Mouse (Mus musculus) kidney, postnatal 4 days (tissue): Measurements from ENCODE around the gene Zfp954.
A peak's percentile ranks its signal among the peaks of the same experiment; 100 is the strongest.
"Not testable (repeated sequence)": the region's sequence is repeated elsewhere in the genome, so short reads cannot be mapped to it uniquely, and the experiment has no call there.

ENCODE experiments used
- DNase-seq, 2 experiments: peaks; one replicate each; pipeline ENCODE4 v3.0.0; 2021; ENCODE audit warnings: mixed read lengths in 2 of 2

Gene Zfp954

GRCm38 (mm10) chr7:7120921-7121601 lies at the start of gene Zfp954:
TSS of gene Zfp954 (minus strand) at chr7:7121488.
- peak; percentile 81 to 89 for DNase-seq

DNA sequence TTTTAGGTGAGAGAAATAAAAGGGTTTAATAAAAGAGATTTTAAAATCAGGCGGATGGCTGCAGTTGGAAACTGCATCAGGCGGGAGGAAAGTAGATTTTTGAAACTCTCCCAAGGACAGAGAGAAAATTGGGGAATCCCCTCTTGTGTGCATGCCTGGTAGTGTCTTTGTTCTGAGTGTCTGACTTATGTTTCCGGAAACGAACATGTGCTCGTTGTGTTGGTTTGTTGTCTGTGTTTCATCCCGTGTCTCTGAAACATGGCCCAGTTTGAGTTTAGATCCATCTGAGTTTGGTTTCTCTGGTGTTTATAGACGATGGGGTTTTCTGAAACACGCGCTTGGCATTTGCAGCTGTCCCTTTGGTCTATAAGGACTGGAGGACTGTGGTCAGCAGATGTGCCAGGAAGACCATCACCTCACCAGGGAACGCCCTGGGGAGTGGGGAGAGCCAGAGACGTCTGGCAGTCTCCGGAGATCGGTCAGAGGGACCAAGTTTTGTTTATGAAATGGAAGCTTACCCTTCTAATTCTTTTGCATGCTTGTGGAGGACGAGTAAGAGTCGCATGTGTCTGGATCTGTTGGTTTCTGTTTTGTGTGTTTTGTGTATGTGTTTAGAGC lies 24.8 kb upstream of the Zfp954 start:
- no peak for DNase-seq

DNA sequence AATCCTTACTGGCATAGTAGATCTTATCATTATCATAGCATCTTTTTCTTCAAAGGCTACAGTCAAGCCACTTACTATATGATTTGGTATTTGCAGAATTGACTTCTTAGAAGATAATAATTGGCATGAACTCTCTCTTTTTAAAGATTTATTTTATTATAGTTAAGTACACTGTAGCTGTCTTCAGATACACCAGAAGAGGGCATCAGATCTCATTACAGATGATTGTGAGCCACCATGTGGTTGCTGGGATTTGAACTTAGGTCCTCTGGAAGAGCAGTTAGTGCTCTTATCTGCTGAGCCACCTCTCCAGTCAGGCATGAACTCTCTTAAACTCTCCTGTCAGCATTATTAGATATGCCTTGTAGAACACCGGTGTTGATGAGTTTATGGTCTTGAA lies 22.9 kb upstream of the Zfp954 start:
- DNase-seq, result no peak

DNA sequence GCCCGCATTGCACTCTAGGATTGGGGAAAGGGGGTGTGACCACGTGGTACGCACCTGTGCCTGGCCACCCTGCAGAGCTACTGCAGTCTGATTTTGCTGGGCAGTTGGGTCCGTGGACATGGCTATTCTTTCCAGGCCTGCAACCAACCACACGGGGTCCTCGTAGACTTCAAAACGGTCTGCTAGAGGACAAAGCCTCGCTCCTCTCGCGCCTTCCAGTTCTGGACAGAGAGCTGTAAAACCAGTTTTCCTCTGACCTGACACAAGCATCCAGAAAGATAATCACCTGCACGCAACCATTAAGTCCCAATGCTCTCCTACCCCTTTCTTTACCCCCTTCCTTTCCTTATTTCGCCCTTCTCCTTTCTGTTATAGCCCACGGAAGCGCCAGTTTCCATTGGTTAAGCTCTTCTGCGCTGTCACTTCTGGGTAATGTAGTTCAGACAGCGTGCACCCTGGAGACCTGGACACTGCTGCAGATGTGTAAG lies 15.1 kb upstream of the Zfp954 start, which contains the start of gene Zfp773:
Gene Zfp773, minus strand, starts transcription at position 377 of the 488 bp plus-strand sequence.
- DNase-seq, result peak; percentile 70 to 79

DNA sequence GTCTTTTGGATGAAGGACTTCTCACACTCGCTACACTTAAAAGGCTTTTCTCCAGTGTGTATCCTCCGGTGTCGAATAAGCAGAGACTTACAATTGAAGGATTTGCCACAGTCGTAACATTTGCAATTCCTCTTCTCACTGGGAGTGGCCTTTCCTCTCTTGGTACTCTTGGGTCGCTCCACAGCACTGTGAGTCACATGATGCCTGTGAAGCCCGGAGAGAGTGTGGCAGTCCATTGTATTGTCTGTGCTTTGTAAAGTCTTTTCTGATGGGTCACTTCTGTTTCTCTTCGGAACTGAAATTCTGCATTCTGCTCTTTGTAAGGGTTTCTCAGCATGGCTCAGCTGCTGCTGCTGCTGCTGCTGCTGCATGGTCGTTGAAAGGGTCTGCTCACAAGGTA lies 11.5 kb upstream of the Zfp954 start:
- no peak for DNase-seq

DNA sequence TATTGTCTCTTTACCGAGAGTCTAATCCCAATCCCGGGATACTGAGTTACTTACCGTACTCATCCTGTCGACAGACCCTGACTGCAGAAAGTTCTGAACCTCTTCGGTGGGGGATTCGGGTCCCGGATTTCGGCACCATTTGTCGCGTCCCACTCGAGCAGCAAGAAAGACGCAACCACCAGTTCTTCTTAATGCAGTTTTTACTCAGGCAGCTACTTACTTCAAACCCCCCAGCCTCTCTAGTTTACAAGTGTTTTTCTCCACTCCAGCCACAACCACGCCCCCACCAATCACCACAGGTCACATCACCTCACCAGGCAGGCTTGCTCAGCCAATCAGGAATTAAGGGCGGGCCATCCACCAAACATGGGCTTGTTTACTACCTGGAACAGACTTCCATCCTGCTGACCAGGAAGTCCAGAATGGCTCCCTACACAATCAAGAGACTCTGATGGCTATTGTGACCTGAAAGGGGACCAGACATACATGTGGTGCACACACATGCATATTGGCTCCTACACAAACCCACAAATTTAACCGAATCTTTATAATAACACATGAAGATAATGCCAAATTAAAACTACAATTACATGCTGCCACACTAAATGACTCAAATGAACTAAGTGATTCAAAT lies 9.3 kb upstream of the Zfp954 start:
- DNase-seq, result not testable (repeated sequence)

DNA sequence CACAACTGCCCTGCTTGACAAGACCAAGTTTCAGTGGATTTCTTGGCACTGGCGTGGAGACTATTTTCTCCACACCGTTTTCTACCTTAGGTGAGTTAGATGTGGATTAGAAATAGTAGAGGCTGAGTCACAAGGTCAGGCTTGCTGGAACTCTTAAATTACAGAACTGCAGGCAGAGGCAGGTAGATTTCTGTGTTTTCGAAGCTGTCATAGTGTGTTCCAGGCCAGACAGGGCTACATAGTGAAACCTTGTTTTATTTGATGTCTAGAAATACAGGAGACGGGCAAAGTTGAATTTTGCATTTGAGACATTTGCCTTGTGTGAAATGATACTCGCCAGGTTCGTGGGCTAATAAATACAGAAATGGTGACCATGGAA lies 303 bp upstream of the Zfp954 start:
- DNase-seq, result no peak

- DNase-seq, result no peak
Observed at GRCm38 (mm10) chr7:7118441-7118840, 2.8 kb downstream of the Zfp954 start.

DNA sequence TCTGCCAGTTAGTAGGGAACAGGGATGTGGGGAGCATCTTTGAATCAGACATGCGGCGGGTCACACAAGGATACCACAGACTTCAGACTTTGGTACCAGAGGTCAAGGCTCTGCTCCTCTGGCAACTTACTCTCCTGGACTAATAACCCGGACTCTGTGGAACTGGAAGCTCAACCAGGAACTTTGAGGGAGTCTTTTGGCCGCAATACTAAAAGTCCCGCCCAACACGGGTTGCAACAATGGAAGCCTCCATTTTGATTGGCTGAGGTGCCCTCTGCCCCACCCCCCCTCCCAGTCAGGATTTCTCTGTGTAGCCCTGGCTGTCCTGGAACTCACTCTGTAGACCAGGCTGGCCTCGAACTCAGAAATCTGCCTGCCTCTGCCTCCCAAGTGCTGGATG lies 12.8 kb downstream of the Zfp954 start:
- DNase-seq, result no peak
